Mouse (Mus musculus) heart, postnatal 10 days (tissue): ENCODE results near the gene Txnrd2. TPM values are rescaled to one million over a fixed set of nuclear protein-coding genes. Genes with fewer than 3 reads are reported as not detected.
A peak's percentile ranks its signal among the peaks of the same experiment; 100 is the strongest.

ENCODE experiments used
- DNase-seq, 2 experiments: peaks; one replicate each; pipeline ENCODE4 v3.0.0; 2021
- intact Hi-C: fragments of 180-260 bp; cut with DNase I; formaldehyde crosslinking; loops from one replicate; pipeline ENCODE4 v1.15.1; 2025
- total RNA-seq, 2 experiments: library from RNA; stranded (reverse); gene quantifications; 2 replicates each; pipeline ENCODE4 v1.2.3; 2021

The Txnrd2 gene
- total RNA-seq, 2 experiments from 2014 or later, result 30.0 to 32.0 TPM

DNA sequence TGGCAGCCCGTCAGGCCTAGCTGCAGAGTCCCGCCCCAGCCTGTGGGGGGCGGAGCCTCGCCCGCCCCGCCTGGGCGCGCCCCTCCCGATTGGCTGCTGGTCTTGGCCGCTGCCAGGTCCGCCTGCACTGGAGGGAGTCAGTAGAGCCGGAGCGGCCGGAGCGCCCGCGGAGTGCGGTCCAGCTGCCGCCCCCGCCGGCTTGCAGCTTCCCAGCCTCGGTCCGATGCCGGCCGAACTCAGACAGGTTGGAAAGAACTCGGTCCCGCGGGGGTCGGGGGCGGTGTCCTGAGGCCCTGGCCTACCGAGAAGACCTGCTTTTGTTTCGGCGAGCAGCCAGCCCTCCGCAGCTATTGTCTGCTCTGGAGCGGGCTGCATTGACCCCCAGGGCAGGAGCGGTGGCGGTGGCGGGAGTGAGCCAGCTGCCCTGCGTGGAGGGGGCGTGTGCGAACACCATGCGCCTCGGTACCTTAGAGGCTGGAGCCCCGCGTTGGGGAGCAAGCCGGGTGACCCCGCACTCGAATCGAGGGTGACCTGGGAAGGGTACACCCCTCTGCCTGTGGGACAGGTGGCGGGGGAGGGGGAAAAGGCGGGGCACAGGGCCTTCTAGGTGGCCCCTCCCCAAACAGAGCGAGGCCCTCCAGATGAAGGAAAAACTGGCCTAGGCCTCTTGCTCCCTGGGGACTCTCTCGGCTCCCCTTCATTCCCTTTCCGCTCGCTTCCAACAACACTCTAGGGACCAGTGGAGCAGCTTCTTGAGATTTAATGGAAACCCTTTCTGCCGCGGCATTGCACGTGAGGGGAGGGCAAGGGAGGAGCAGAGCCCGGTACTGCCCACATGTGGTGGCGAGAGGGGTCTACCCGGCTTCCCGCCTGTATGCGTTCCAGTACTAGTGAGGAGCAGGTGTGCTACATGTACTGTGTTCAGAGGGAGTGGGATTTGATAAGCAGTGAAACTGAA lies 33.4 kb upstream of the Txnrd2 start:
- peak; percentile 89 to 92 for DNase-seq
- intact Hi-C loops, result no loop called here

DNA sequence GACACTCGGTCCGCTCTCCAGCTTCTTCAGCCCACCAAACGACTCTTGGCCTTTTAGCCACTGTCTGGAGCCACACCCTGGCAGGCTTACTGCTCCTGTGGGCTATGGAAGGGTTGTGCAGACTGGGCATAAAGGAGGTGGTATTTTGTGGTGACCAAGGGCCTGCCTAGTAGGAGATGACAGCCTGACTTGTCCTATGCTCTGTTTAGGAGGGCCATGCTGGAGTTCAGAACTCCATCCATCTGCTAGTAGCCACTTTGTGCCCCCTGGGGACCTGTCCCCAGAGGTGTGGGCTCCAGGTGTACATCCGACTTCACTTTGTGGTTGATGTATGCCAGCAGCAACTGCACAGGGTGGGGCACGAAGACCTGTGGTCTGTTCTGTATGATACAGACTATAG lies 32.6 kb upstream of the Txnrd2 start:
- intact Hi-C loops, result no loop called here
- DNase-seq, result peak in 1 of 2 experiments; percentile 13

DNA sequence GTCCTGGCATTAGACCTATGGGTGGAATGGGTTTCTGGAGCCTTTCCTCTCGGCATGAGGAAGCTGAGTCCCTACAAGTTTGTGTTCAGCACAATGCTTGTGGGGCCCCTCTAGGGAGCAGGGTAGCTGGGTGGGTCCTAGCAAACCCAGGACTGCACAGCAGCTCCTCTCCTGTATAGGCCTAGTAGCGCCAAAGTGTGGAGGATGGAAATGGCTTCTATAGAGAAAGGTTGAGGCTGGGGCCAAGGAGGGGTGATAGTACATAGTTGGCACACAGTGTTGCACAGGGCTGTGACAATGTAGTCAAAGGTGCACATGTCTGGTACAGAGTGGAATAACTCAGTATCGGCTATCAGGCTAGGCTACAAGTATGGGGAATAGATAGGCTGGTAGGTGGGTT lies 32.1 kb upstream of the Txnrd2 start:
- intact Hi-C loops, result no loop called here

DNA sequence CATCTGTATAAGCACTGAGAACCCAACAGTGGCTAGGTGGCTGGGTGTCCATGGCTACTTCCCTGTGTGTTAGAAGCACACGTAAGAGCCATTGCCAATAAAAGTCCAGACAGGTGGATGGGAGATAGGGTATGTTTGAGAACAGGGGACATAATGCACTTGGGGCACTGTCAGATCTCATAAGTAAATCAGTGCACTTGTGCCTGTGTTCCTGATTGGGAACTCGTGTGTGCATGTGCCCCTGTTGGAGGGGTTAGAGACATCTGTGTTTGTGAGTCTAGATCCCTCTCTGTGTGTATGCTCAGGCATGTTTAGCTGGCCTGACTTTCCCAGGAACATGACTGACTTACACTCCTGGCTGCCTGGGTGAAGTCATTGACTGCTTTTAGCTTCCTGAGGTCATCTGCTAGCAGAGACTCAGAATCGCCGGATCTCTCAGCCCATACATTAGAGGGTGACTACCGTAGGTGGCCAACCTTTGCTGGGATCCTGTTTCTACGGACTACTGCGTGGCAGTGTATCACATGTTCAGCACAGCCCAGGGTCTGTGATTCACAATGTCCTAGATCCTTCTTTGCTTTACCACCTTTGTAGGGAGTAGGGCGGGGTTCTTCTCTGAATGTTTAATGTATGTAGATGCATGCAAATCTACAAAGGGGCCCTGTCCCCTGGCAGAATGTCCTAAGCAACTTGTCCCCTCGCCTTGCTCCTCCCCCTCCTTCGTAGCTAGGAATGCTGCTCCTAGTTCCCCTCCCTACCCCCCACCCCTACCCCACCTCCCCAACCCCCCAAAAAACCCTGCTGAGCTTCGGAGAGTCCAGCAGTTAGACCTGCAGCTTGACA lies 31.2 kb upstream of the Txnrd2 start:
- intact Hi-C loops, result no loop called here
- peak; percentile 67 to 78 for DNase-seq

More for the DNA sequence above, 32.1 kb upstream of the Txnrd2 start:
- no peak for DNase-seq

DNA sequence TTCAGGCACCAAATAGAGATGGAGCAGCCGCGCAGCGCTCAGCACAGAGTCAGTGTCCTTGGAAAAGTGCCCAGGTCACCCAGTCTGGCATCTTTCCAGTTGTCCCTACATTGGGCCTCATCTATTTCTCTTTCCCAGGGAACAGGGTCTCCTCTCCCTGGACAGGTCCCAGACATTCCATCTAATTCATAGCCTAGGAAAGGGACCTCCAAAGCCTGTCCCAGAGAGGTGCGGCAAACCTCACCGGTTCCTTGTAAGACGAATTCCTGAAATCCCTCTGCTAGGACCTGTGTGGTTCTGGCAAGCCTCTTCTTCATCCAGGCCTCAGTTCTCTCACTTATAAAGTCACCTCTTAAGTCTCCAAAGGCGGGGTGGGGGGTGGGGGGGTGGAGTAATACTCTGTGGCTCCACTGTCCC lies 30.6 kb upstream of the Txnrd2 start:
- intact Hi-C loops, result no loop called here

DNA sequence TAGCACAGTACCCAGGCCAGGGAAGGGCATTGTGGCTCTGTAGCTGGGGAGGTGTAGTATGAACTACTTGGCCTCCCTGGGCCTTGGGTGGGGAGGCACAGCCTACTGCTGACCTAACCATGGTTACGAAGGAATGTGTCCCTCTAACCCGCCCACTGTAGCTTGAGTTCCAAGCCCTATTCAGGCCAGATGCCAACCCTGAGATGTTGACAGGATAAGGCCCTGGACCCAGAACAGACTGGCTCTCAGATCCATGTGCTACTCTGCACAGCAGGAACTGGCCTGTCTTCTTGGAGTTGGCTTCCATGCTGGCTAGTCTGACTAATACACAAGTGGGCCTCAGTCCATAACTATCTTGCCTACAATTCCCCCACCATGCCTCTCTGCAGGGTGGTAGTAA lies 30.0 kb upstream of the Txnrd2 start:
- DNase-seq, result no peak
- intact Hi-C loops, result no loop called here

More for the DNA sequence above, 30.6 kb upstream of the Txnrd2 start:
- DNase-seq, result peak; percentile 76 to 79

DNA sequence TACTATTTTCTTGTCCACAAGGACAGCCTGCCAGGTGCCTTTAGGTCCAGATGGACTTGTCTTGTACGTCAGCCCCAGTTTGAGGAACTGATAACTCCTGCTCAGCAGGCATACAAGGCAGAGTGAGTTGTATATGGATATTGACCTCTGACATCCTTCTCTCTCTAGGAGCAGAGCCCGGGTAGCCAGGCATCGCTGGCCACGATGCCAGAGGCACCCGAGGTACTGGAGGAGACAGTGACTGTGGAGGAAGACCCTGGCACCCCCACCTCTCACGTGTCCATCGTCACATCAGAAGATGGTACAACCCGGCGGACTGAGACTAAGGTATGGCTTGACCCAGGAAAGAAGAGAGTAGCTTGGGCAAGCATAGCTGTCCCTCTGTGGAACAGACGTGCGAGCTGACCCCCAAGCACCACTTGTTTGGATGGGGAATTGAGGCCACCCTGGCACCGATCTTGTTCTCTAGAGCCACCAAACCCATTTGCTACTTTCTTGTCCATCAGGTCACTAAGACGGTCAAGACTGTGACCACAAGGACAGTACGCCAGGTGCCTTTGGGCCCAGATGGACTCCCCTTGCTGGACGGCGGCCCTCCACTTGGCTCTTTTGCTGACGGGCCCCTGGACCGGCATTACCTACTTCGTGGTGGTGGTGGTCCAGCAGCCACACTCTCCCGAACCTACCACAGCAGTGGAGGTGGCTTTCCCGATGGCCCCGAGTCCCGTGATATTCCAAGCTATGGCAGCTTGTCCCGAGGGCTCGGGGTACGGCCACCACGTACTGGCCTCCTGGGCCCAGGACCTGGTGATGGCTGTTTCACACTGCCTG lies 29.2 kb upstream of the Txnrd2 start:
- intact Hi-C loops, result no loop called here
- no peak for DNase-seq

DNA sequence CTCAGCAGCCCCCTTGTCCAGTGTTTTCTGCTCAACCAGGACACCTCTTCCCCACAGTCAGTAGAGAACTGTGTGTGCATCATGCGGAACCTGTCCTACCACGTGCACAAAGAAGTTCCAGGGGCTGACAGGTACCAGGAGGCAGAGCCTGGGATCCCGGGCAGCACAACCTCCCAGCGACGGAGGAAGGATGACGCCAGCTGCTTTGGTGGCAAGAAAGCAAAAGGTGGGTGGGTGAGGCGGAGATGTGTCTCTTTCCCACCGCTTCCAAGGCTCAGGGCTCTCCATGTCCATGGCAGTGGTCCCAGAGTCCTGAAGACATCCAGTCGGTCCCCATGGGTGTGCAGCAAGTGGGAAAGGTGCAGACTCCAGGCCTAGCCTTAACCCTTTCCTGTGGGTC lies 26.2 kb upstream of the Txnrd2 start:
- intact Hi-C loops, result no loop called here
- DNase-seq, result no peak

DNA sequence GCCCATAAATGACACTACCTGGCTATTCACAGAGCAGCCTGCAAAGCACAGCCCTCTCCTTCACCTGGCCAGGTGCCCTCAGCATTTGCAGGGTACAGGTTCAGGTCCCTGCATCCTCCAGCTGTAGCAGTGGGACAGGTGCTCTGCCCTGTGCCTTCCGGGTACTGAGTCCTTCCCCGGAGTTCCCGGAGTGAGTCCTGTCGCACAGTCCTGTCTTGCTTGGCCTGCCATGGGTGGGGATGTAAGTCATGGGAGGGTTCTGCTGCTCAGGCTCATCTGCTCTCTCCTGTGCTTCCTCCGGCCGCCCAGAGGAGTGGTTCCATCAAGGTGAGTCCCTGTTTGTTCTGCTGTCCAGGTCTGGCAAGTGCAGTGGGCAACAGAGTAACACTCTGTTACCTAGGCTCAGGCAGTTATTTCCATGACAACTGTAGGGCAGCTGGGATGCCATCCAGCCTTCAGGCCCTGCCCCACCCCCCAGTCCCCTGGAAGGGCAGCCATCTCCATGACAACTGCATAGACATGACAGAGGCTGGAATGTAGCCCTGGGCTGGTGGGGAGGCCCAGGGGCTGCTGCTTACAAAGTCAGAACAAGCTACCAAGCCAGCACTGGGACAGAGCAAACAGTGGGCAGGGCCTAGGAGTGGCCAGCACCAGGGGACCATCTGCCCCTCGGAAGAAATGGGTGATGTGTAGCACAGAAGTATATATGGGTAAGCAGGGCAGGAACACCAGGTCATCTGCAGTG lies 25.5 kb upstream of the Txnrd2 start:
- no peak for DNase-seq
- intact Hi-C loops, result no loop called here

DNA sequence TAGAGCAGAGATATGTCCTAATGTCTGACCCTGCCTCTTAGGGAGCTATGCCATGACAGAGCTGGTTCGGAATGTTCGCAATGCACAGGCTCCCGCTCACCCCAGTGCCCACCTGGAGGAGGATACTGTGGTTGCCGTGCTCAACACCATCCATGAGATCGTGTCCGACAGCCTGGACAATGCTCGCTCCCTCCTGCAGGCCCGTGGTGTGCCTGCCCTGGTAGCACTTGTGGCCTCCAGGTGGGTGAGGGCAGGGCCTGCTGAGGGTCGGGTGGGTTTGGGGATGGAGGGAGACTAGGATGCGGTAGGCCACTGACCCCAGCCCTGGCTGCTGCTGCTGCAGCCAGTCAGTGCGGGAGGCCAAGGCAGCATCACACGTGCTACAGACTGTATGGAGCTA lies 22.9 kb upstream of the Txnrd2 start:
- no peak for DNase-seq
- intact Hi-C loops, result no loop called here

DNA sequence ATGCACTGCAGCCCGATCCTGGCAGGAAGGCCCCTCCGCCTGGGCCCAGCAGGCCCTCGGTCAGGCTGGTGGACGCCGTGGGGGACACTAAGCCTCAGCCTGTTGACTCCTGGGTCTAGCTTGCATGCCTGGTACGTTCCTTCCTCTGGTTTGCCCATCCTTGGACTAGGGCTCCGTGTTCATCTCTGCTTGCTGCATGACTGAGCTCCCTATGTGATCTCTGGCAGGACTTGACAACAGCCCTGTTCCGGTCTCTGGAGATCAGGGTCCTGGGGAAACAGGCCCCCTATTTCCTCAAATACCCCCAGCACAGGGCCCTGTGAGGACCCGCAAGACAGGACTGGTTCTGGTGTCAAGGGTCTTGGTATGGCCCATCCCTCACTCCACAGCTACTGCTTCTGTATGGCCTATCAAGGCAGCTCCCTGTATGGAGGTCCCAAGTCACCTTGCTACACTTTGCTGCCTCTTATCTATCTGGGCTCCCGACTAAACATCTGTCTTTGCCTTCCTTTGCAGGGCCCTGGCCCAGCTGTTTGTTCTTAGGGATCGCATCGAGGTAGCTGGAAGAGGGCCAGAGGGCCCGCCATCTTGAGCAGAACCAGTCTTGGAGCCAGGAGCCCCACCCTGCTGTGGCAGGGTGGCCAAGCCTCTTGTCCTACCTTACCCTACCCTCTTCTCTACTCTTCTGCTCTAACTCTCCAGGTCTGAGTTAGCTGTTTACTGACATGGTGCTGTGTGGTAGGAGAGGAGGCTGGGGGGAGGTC lies 20.9 kb upstream of the Txnrd2 start:
- no peak for DNase-seq
- intact Hi-C loops, result no loop called here

DNA sequence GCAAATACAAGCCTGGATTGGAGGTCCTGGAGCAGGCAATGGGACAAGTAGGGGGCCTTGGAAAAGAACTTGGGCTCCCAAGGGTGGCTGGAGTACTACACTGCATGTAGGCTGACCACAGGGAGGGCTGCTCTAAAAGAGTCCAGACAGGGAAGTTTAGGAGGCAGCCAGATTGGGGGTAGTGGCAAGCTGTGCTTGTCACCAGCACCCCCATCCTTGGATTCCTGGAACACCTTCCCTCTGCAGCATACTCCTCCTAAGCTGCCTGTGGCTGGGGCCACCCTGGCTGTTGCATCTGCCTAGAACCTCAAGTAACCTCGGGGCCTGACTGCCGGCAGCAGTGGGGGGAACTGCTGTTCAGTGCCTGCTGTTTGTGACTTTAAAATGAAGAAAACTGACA lies 20.3 kb upstream of the Txnrd2 start:
- intact Hi-C loops, result loop anchor here (2.0 kb wide), 1 partner anchor 61 kb away; no protein-coding TSS in a partner anchor
- DNase-seq, result no peak

DNA sequence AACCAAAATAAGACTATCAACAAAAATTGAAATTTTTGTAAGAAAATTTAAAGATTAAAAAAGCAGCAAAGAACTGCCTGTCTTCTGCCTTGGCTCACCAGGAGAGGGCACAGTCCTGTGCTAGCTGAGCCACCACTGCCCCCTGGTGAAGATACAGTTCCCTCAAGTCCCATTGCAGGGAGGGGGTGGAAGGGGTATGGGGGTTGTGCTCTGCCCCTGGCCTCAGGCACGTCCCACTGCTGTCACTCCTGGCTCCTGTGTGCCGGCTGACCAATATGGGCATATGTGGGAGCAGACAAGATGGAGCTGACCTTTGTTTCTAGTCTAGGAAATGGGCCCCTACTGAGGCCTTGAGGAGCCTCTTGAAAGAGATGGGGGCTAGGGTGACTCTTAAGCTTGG lies 19.9 kb upstream of the Txnrd2 start:
- intact Hi-C loops, result loop anchor here (2.0 kb wide), 1 partner anchor 61 kb away; no protein-coding TSS in a partner anchor
- DNase-seq, result peak; percentile 73 to 79

DNA sequence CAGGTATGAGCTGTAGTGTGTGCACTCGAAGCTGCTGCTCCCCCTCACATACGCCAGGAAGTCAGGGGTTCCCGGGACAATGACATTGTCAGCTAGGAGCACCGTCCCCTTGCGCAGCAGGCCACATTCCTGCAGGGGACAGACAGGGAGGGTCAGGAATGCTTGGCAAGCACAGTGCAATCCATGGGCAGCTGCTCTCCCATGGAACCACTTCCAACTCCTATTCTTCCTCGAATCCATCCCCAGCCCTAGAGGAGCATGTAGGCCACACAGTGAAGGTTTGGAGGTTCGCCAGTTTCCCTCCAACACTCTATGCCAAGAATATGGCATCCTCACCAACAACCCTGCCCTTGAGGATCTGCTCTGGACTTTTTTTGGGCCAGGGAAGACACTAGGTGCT lies 18.3 kb upstream of the Txnrd2 start:
- peak; percentile 73 to 78 for DNase-seq
- intact Hi-C loops, result loop anchor here (2.0 kb wide), 1 partner anchor 63 kb away; no protein-coding TSS in a partner anchor

DNA sequence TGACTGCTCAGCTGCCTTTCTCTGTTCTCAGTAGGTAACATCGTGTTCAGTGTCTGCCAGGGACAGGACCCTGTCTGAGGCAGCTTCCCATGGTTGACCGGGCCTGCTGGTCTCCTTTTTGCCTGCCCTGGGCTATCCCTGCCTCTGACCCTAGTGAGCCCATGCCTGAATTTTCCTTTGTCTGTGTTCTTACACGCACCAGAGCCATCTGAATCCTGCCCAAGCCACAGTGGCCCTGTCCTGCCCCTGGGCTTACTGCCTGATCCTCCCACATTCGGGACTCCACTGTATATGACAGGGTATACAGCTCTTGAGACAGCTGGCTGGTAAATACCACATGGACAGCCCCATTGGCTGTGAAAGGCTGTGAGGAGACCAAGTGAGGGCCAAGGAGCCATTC lies 16.4 kb upstream of the Txnrd2 start:
- intact Hi-C loops, result no loop called here
- no peak for DNase-seq

DNA sequence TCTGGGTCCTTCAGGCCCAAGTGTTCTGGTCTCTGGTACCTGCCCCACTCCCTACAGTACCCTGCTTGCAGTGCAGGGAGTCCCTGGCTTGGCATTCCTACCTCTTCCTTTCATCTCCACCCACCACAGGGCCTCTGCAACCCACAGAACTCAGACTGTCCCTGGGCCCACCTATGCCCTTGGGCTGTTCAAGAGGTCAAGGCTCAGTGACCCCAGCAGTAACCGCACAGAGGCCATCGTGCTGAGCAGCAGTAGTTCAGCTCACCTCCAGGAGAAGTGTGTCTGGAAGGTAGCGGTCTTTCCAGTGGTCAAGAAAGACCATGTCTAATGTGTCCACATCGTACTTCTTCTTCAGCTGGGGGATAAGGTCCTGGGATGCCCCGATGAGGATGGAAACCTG lies 15.8 kb upstream of the Txnrd2 start:
- no peak for DNase-seq
- intact Hi-C loops, result no loop called here

DNA sequence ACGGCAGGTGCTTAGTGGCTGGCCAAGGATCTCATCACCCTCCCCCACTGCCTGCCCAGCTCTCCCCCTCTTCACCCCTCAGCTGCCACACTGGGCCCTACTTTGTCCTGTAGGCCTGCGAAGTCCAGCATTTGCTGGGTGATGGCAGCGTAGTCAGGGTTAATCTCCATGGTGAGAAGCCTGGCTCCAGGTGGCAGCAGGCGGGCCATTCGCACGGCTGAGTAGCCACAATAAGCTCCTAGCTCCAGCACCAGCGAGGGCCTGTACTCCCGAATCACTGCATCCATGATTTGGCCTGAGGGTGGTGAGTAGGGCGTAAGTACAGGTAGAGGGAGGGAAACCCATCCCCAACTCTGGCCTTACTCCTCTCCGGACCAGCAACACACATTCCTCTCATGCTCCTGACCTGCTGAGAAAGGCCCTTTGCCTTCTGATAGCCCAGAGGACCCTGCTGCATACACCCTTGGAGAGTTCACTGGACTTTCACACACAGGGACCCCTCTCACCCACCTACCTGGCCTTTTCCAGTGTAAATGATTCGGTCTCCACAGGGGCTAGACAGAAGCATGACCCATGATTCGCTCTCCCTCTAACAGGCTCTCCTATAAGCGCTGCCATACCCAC lies 15.0 kb upstream of the Txnrd2 start:
- DNase-seq, result no peak
- intact Hi-C loops, result no loop called here

DNA sequence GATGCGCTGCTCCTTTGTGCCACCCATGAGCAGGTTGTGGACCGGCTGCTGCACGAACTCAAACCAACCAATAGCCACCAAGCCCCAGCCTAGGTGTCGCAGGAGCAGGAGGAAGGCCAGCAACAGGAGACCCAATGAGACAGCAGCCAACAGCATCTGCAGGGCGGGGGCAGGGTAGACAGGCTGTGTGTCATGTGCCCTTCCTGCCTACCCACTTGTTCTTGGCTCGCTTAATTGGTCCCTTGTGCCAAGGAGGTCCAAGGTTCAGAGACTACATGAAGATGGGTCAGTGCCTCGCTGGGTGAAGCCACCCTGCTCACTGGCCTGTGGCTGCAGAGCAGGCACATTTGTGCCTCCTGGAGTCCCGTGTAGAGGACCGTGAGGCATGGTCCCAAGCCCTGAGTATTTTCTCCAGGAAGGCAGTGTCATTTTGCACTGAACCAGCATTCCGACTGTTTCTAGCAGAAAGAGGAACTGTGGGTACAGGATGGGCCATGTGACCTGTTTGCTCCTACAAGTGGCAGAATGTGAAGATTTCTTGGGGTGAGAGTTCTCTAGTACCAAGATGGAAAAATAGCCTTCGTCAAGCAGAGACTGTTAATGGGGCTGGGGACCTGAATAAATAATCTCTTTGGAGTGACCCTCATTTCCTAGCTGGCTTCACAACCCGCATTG lies 14.2 kb upstream of the Txnrd2 start:
- intact Hi-C loops, result no loop called here
- DNase-seq, result peak; percentile 88 to 89
